Mouse (Mus musculus) small intestine, adult 2 months (tissue): ENCODE data around the gene Suclg2.

Experiments
- CTCF ChIP-seq: fragments of 200-500 bp; IDR thresholded peaks from 2 replicates; pipeline ENCODE4 v1.5.1; 2012; ENCODE audit warnings: low read depth, mild to moderate bottlenecking, control low read depth, inconsistent platforms, low read length, moderate library complexity, mixed read lengths; ENCODE audit not compliant: insufficient replicate concordance, insufficient read length; ENCODE audit errors: extremely low read depth
- POLR2A ChIP-seq: fragments of 200-500 bp; IDR thresholded peaks from 2 replicates; pipeline ENCODE4 v1.6.1; 2012; ENCODE audit warnings: low read depth, mild to moderate bottlenecking, control low read depth, inconsistent platforms, low read length, moderate library complexity

- TF ChIP-seq POLR2A (no peak), CTCF (no peak)
Measured at GRCm38 (mm10) chr6:95552339-95552950, 166.2 kb downstream of the Suclg2 start.
